Mouse (Mus musculus) ovary, adult 2 months (tissue): Measurements from ENCODE around the gene Rbm7. TPM values are rescaled to one million over a fixed set of nuclear protein-coding genes. Genes with fewer than 3 reads are reported as not detected.

Experiments
- polyA plus RNA-seq: library from polyadenylated mRNA; depleted of rRNA; stranded (reverse); fragments of >200 nt; gene quantifications from 2 replicates; pipeline ENCODE4 v1.2.3, GENCODE M21; 2012; rRNA removed

Gene Rbm7
- 19.7 and 28.5 TPM in 2 replicates for polyA plus RNA-seq

DNA sequence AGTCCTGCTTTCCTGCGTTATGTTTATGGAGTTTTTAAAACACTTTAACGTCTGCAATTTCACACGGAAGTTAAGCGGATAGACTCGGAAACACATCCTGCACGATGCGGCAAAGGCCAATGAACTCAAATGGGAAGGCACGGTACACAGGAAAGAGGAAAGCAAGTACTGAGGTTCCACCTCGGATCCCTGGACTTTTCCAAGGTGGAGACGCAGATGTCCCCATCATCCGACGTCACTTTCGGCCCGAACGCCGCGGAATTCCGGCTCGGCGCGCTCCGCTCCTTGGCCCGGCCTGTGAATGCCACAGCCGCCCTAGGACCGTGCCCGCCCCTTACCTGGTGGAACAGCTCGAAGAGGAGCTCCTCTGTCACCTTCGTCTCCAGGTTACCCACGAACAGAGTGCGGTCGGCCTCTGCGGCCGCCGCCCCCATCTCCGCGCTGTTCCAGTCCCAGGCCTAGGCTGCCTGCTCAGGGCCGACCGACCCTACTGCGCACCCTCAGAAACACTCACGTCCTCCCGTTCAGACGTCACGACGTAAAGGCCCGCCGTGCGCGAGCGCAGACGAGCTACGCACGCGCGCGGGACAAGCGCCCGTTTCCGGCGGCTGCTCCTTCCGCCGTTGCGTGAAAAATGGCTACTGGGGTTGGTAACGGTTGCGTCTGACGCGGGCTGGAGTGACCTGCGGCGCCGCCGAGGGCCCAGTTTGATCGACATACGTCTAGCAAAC, at the start of gene Rbm7, which contains the start of gene Gm5617:
Rbm7 (minus strand) TSS at position 483 of the 731 bp plus-strand sequence.
Gm5617 (plus strand) TSS at position 626 of the 731 bp plus-strand sequence.

DNA sequence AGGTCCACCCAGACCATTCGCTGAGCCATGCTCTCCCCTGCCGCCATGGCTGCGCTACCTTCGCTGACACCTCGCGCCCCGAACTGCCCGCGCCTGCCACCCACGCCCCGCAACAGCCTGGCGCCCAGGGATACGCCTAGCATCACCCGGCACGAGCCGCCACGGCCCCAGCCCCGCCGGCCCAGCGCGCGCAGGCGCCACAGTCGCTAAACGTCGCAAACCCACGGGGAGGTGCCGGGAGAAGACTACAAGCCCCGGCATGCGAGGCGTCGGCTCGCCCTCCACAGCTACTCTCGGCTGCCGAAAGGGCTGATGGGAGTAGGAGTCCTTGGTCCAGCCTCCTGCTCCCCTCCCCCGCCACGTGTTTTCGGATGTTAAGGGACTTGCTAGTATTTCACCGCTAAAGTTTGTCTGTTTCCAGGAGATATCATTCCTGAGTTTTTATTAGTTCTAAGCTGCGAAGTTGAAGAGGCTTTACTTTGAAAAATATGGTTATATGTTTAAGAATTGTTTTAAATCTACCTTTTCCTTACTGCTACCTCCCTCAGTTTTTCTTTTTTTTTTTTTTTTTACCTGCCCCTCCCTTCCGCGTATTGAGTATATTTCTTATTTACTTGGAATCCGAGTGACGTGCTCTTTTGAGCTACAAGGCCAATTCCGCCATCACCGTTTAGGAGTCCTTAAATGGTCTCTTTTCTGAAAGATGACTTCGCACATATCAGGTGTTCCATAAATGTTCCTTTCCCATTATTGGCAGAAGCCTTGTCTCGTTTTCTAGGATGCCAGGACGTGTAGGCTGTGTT, 14.5 kb downstream of the Rbm7 start, which contains the start of gene Rexo2:
Rexo2 (minus strand) TSS at position 213 of the 803 bp plus-strand sequence.

Other genes starting within 250 kb of the Rbm7 start
- 0.98 and 2.2 TPM in 2 replicates for gene Nxpe2, start 141.8 kb downstream of the Rbm7 start, polyA plus RNA-seq
- 81.9 and 90.1 TPM in 2 replicates for gene Rexo2, start 14.7 kb downstream of the Rbm7 start, polyA plus RNA-seq
- 87.0 and 96.8 TPM in 2 replicates for gene Gm5617, start 143 bp upstream of the Rbm7 start, polyA plus RNA-seq
- gene Nnmt, start 109.9 kb upstream of the Rbm7 start, polyA plus RNA-seq = 7.8 and 9.5 TPM in 2 replicates